Mouse (Mus musculus): ENCODE results near the gene Pla1a. TPM values are rescaled to one million over a fixed set of nuclear protein-coding genes. Genes with fewer than 3 reads are reported as not detected.

Pla1a gene
- polyA plus RNA-seq, 1 experiment, result 4.7 TPM

DNA sequence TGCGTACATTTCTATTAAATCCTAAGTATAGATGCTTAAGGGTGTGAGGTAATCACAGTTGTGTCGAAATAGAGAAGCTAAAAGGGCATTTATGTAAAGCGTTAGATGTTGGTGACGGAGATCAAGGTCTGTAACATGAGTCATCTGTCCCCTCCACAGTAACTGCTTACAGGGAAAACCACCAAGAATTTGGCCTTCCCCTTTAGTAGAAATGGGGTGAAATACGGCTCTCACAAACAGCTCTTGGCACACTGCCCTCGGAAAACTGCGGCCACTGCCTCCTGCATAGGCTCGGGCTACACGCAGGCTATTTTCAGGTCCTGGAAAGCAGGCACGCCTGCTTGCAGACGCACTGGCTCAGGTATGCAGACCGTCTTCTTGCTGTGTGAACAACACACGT is 36.8 kb downstream of the Pla1a start:
- Histone ChIP-seq H3K4me1 (ENCODE audit: control insufficient read depth, insufficient read depth, low read length) (peaks cover 10% of the 10 kb centered on the region), H3K27ac (ENCODE audit: control insufficient read depth, insufficient read depth, low read depth, low read length) (no peak overlapping the region), H3K4me3 (ENCODE audit: control insufficient read depth, low read depth, low read length) (no peak overlapping the region), H3K27me3 (ENCODE audit: control insufficient read depth, insufficient read depth, low read length) (no peaks in the 10 kb centered on the region), H3K36me3 (ENCODE audit: control insufficient read depth, insufficient read depth, low read length) (no peaks in the 10 kb centered on the region)
- TF ChIP-seq CTCF (IDR thresholded peaks at IDR 0.05; ENCODE audit: control insufficient read depth, insufficient read depth, insufficient replicate concordance, low read depth, low read length) (no peak), POLR2A (IDR thresholded peaks at IDR 0.05; ENCODE audit: control insufficient read depth, low read depth, low read length) (no peak)

DNA sequence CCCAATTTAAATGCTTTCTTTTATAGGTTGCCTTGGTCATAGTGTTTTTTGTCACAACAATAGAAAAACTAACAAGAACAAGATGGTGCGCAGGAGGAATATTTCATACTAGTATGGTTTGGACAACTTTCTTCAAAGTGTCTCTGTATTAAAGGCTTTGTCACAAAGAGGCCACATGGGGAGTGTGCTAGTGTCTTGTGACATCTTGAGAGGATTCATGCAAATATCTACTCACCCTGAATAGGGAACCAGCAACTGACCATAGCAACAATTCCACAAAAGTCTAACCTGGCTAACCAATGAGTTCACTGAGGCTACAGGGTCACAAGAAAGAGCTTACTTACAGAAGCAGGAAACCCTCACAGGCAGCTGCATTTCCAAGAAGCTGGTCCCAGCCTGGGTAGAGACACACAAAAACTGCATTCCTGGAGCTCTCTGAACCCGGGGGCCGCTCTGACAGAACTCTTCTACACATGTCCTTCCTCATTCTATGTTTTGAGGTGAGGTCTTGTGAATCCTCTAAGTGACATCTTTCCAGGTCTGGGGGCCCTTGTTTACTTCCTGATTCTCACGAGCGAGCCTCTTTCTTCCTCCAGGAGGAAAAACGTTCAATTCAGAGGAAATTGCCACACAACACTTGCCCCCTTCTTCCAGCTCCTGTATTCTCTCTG is 37.8 kb downstream of the Pla1a start:
- H3K27ac ChIP-seq (ENCODE audit: control insufficient read depth, insufficient read depth, low read depth, low read length), result no peak overlapping the region
- no peaks in the 10 kb centered on the region for H3K27me3 ChIP-seq (ENCODE audit: control insufficient read depth, insufficient read depth, low read length)
- no peak overlapping the region for H3K4me3 ChIP-seq (ENCODE audit: control insufficient read depth, low read depth, low read length)
- peaks cover 10% of the 10 kb centered on the region for H3K4me1 ChIP-seq (ENCODE audit: control insufficient read depth, insufficient read depth, low read length)
- no peak for TF ChIP-seq POLR2A (IDR thresholded peaks at IDR 0.05; ENCODE audit: control insufficient read depth, low read depth, low read length)
- TF ChIP-seq CTCF (IDR thresholded peaks at IDR 0.05; ENCODE audit: control insufficient read depth, insufficient read depth, insufficient replicate concordance, low read depth, low read length), result no peak
- H3K36me3 ChIP-seq (ENCODE audit: control insufficient read depth, insufficient read depth, low read length), result no peaks in the 10 kb centered on the region

DNA sequence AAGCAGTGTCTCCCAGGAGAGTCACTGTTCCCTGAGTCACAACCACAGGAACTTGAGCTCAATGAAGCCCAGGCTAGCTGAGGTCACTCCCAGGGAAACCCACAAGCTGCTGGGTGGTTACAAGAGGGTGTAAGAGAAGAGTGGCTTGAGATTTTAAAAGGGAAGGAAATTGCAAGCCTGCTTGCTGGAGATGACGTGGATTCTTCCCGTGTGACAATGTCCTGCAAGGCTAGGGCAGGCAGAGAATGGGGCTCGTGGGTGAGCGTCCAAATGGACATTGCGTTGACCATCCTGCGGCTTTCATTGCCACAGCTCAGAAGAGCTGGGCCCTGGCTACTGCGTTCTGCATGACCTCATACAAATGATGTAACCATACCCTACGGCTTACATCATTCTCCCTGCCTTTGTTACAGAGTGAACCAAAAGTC is 38.7 kb downstream of the Pla1a start:
- H3K4me1 ChIP-seq (ENCODE audit: control insufficient read depth, insufficient read depth, low read length), result peaks cover 4% of the 10 kb centered on the region; the same call in 1 of the 2 replicates
- H3K27me3 ChIP-seq (ENCODE audit: control insufficient read depth, insufficient read depth, low read length), result no peaks in the 10 kb centered on the region
- no peaks in the 10 kb centered on the region for H3K36me3 ChIP-seq (ENCODE audit: control insufficient read depth, insufficient read depth, low read length)
- H3K4me3 ChIP-seq (ENCODE audit: control insufficient read depth, low read depth, low read length), result no peak overlapping the region
- no peak for TF ChIP-seq POLR2A (IDR thresholded peaks at IDR 0.05; ENCODE audit: control insufficient read depth, low read depth, low read length)
- TF ChIP-seq CTCF (IDR thresholded peaks at IDR 0.05; ENCODE audit: control insufficient read depth, insufficient read depth, insufficient replicate concordance, low read depth, low read length), result no peak
- no peak overlapping the region for H3K27ac ChIP-seq (ENCODE audit: control insufficient read depth, insufficient read depth, low read depth, low read length)

DNA sequence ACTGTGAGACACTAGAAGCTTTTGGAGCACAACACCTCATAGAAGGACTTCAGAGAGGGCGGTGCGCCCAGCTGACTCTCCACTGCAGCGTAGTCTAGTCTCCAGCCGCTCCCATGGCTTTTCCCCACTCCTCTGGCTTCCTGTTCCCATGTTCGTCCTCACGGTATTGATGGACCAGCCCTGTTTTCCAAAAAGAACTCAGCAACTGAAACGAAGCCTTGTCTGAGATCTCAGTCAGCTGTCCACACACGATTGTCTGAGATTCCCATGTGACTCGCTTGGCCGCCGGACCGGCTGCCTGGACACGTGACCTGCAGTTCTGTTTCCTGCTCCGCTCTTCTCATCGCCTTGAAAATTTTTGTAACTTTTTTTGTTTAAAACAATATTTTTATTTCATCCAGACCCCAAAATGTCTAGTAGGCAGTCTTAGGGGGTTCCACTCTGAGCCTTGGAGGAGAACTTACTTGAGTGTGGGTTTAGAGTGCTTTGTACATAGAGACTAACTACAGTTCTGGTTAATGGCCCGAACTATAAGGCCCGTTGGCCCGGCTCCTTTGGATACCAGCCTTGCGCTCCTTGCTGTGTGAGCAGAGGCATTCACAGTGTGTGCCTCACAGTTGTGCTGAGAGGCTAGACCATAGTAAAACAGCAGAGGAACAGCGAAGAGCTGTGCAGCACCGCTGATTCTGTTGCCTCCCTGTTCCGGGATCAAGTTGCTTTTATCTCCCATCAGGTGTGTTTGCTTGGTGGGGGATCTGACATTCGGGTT is 40.6 kb downstream of the Pla1a start:
- no peaks in the 10 kb centered on the region for H3K27me3 ChIP-seq (ENCODE audit: control insufficient read depth, insufficient read depth, low read length)
- H3K4me3 ChIP-seq (ENCODE audit: control insufficient read depth, low read depth, low read length), result peak overlapping the region; percentile 81
- TF ChIP-seq CTCF (IDR thresholded peaks at IDR 0.05; ENCODE audit: control insufficient read depth, insufficient read depth, insufficient replicate concordance, low read depth, low read length) (no peak), POLR2A (IDR thresholded peaks at IDR 0.05; ENCODE audit: control insufficient read depth, low read depth, low read length) (no peak)
- peaks cover 2% of the 10 kb centered on the region; the same call in 1 of the 2 replicates for H3K4me1 ChIP-seq (ENCODE audit: control insufficient read depth, insufficient read depth, low read length)
- H3K27ac ChIP-seq (ENCODE audit: control insufficient read depth, insufficient read depth, low read depth, low read length), result no peak overlapping the region
- H3K36me3 ChIP-seq (ENCODE audit: control insufficient read depth, insufficient read depth, low read length), result no peaks in the 10 kb centered on the region

- no peaks in the 10 kb centered on the region for H3K27me3 ChIP-seq (ENCODE audit: control insufficient read depth, insufficient read depth, low read length)
- no peaks in the 10 kb centered on the region for H3K36me3 ChIP-seq (ENCODE audit: control insufficient read depth, insufficient read depth, low read length)
- H3K27ac ChIP-seq (ENCODE audit: control insufficient read depth, insufficient read depth, low read depth, low read length), result no peak overlapping the region
- peaks cover 2% of the 10 kb centered on the region; the same call in 1 of the 2 replicates for H3K4me1 ChIP-seq (ENCODE audit: control insufficient read depth, insufficient read depth, low read length)
- H3K4me3 ChIP-seq (ENCODE audit: control insufficient read depth, low read depth, low read length), result no peak overlapping the region
- TF ChIP-seq CTCF (IDR thresholded peaks at IDR 0.05; ENCODE audit: control insufficient read depth, insufficient read depth, insufficient replicate concordance, low read depth, low read length), result no peak
- TF ChIP-seq POLR2A (IDR thresholded peaks at IDR 0.05; ENCODE audit: control insufficient read depth, low read depth, low read length), result no peak
Measured at GRCm38 (mm10) chr16:38390322-38390721, 42.6 kb downstream of the Pla1a start.

DNA sequence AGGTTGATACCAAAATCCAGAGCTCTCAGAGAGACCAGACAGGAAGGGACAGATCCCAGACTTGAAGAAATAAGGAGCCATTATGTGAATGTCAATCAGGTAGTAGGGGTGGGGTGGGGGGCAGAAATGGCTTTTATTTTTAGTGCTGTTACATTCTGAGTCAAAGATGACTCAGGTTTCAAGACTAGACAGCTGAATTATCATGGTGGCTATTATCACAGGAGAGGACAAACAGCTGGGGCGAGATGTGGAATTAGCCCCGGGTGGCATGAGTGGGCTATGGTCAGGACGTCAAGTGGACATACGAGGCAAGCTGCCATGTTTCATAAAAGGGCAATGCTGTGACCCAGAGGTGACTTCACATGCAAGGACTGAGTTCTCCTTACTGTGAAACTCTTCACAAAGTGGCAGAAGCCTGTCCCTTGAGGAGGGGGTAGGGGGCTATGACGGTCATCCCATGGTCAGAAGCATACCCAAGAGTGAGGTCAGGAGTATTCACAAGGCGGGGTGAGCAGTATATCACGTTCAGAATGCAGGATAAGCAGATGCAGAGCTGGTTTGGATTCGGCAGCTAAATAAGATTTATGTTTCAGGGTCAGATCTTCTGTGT is 43.6 kb downstream of the Pla1a start:
- Histone ChIP-seq H3K4me3 (ENCODE audit: control insufficient read depth, low read depth, low read length) (no peak overlapping the region), H3K27ac (ENCODE audit: control insufficient read depth, insufficient read depth, low read depth, low read length) (no peak overlapping the region), H3K27me3 (ENCODE audit: control insufficient read depth, insufficient read depth, low read length) (no peaks in the 10 kb centered on the region), H3K4me1 (ENCODE audit: control insufficient read depth, insufficient read depth, low read length) (peaks cover 2% of the 10 kb centered on the region; the same call in 1 of the 2 replicates), H3K36me3 (ENCODE audit: control insufficient read depth, insufficient read depth, low read length) (no peaks in the 10 kb centered on the region)
- TF ChIP-seq POLR2A (IDR thresholded peaks at IDR 0.05; ENCODE audit: control insufficient read depth, low read depth, low read length), result no peak
- TF ChIP-seq CTCF (IDR thresholded peaks at IDR 0.05; ENCODE audit: control insufficient read depth, insufficient read depth, insufficient replicate concordance, low read depth, low read length), result no peak

DNA sequence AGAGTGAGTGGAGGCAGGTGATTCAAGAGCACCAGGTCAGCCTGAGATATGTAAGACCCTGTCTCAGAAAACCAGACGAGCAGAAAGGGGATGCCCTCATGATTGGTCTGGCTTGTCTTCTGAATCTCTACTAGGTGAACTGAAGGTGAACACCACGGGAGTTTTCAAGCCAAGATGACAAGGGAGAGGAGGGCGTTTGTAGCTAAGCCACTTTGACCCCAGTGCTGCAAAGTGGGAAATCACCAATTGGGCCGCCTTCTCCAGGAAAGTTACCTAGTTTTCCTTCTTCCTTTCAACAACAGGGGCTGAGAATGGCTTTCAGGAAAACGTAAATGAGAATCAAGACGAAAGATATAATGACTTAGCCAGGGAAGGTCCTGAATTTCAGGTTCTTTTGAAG is 44.2 kb downstream of the Pla1a start:
- H3K4me3 ChIP-seq (ENCODE audit: control insufficient read depth, low read depth, low read length), result no peak overlapping the region
- H3K27me3 ChIP-seq (ENCODE audit: control insufficient read depth, insufficient read depth, low read length), result no peaks in the 10 kb centered on the region
- H3K27ac ChIP-seq (ENCODE audit: control insufficient read depth, insufficient read depth, low read depth, low read length), result no peak overlapping the region
- TF ChIP-seq POLR2A (IDR thresholded peaks at IDR 0.05; ENCODE audit: control insufficient read depth, low read depth, low read length) (no peak), CTCF (IDR thresholded peaks at IDR 0.05; ENCODE audit: control insufficient read depth, insufficient read depth, insufficient replicate concordance, low read depth, low read length) (no peak)
- H3K4me1 ChIP-seq (ENCODE audit: control insufficient read depth, insufficient read depth, low read length), result peaks cover 2% of the 10 kb centered on the region; the same call in 1 of the 2 replicates
- H3K36me3 ChIP-seq (ENCODE audit: control insufficient read depth, insufficient read depth, low read length), result no peaks in the 10 kb centered on the region
